ENCODE assay signal across 8 mouse cellular contexts in genomic region chr17:24454756-24455522, GRCm38 (mm10). TPM values are rescaled to one million over a fixed set of nuclear protein-coding genes. Genes with fewer than 3 reads are reported as not detected.
DNase-seq lines count a peak whose midpoint lies in the region; ATAC-seq and TF ChIP-seq lines count a peak whose summit lies in the region.

No protein-coding gene starts in this region.

- peak overlapping the region; percentile 87 for H3K4me3 ChIP-seq in forebrain, embryonic 14.5 days (ENCODE audit: low read depth, low read length)
- H3K4me3 ChIP-seq in lung, adult 2 months (replicated peaks; ENCODE audit: extremely low read depth, low read depth, low read length): peak overlapping the region; percentile 87

- H3K27ac ChIP-seq in forebrain, embryonic 14.5 days (ENCODE audit: low read depth, low read length): peak overlapping the region; percentile 88

- WGBS in forebrain, embryonic 14.5 days: under 1% methylated on average over 67 of the region's 67 CpGs
- under 1% methylated on average over 67 of the region's 67 CpGs for WGBS in lung, adult 2 months

- H3K9me3 ChIP-seq in forebrain, embryonic 14.5 days (replicated peaks; ENCODE audit: control insufficient read depth, low read length): no peaks in the 10 kb centered on the region

- H3K4me1 ChIP-seq in forebrain, embryonic 14.5 days (ENCODE audit: control insufficient read depth, insufficient read depth, low read length): peaks cover 8% of the 10 kb centered on the region
- H3K4me1 ChIP-seq in lung, adult 2 months (ENCODE audit: control insufficient read depth, insufficient read depth, low read length): no peaks in the 10 kb centered on the region; the same call in 1 of the 2 replicates

- peaks cover 16% of the 10 kb centered on the region for H3K36me3 ChIP-seq in forebrain, embryonic 14.5 days (ENCODE audit: control insufficient read depth, insufficient read depth, low read length)

- peak overlapping the region; percentile 82 for H3K4me2 ChIP-seq in forebrain, embryonic 14.5 days (ENCODE audit: low read length)

- no peaks in the 10 kb centered on the region for H3K27me3 ChIP-seq in forebrain, embryonic 14.5 days (replicated peaks; ENCODE audit: control insufficient read depth, insufficient read depth, low read length)

- TF ChIP-seq POLR2A in lung, adult 2 months (IDR thresholded peaks at IDR 0.05; ENCODE audit: borderline replicate concordance, extremely low read depth, low read depth, low read length): peak; percentile 90; the same call in 1 of the 2 replicates

- peak overlapping the region; percentile 91 for H3K9ac ChIP-seq in forebrain, embryonic 14.5 days (ENCODE audit: low read length)

- DNase-seq in ES-CJ7 (ENCODE audit: low read depth, low spot score): peak; percentile 100
- peak; percentile 98 for DNase-seq in cerebellum, adult 11 months
- peak; percentile 100 for DNase-seq in forebrain, embryonic 14.5 days (ENCODE audit: low spot score)
- DNase-seq in heart, postnatal 25 days (ENCODE audit: low spot score): peak; percentile 99
- DNase-seq in layer of hippocampus, adult 18-20 months (ENCODE audit: low spot score in 2 of 2): peak; percentile 99
- peak; percentile 99 for DNase-seq in lung, adult 2 months
- peak; percentile 99 for DNase-seq in thymus, adult 18-20 months

- peak; percentile 95 for ATAC-seq in forebrain, embryonic 14.5 days
- ATAC-seq in neutrophil, adult 5-6 weeks (ENCODE audit: extremely low read depth, insufficient number of reproducible peaks, low FRiP score, poor library complexity, severe bottlenecking): peak; percentile 97

- TF ChIP-seq CTCF in lung, adult 2 months (IDR thresholded peaks at IDR 0.05; ENCODE audit: insufficient read depth, low read length): no peak

- intact Hi-C loops in heart, postnatal 25 days (cut with DNase I): loop anchor here (5.0 kb wide), 1 partner anchor 38 kb away; no protein-coding TSS in a partner anchor

RNA-seq across cellular contexts. Expression of gene Dnase1l2, which starts 12.0 kb away (rescaled TPM):
- polyA plus RNA-seq in forebrain, embryonic 14.5 days (2014; fragmentation: Nextera tagmentation; extraction: Ambion mirVana): 2.3 and 3.5 TPM in 2 replicates
- 1 to 10 TPM in 1 of 2 experiments, under 1 TPM in 1; 0.78 to 1.2 TPM for total RNA-seq in heart, postnatal 25 days (2021)
- 10 to 100 TPM in 1 of 2 experiments, 1 to 10 TPM in 1; 9.6 to 11.4 TPM for total RNA-seq in layer of hippocampus, adult 18-20 months (2021)
- 7.7 and 22.4 TPM in 2 replicates for polyA plus RNA-seq in lung, adult 2 months (2012; rRNA removed)
- total RNA-seq in neutrophil, adult 5-6 weeks (2017): 5.6 and 9.1 TPM in 2 replicates

RNA-seq across cellular contexts. Expression of gene E4f1, which starts 15.2 kb away (rescaled TPM):
- 8.3 and 16.9 TPM in 2 replicates for polyA plus RNA-seq in forebrain, embryonic 14.5 days (2014; fragmentation: Nextera tagmentation; extraction: Ambion mirVana)
- total RNA-seq in heart, postnatal 25 days (2021): 10 to 100 TPM; 11.1 to 11.4 TPM
- total RNA-seq in layer of hippocampus, adult 18-20 months (2021): 10 to 100 TPM; 32.3 to 37.9 TPM
- polyA plus RNA-seq in lung, adult 2 months (2012; rRNA removed): 85.9 and 90.1 TPM in 2 replicates
- 61.6 and 65.3 TPM in 2 replicates for total RNA-seq in neutrophil, adult 5-6 weeks (2017)

RNA-seq across cellular contexts. Expression of gene Pgp, which starts 15.3 kb away (rescaled TPM):
- 54.7 and 56.5 TPM in 2 replicates for polyA plus RNA-seq in forebrain, embryonic 14.5 days (2014; fragmentation: Nextera tagmentation; extraction: Ambion mirVana)
- total RNA-seq in heart, postnatal 25 days (2021): 10 to 100 TPM; 42.3 to 43.3 TPM
- total RNA-seq in layer of hippocampus, adult 18-20 months (2021): 10 to 100 TPM; 61.6 to 64.6 TPM
- polyA plus RNA-seq in lung, adult 2 months (2012; rRNA removed): 39.5 and 46.2 TPM in 2 replicates
- total RNA-seq in neutrophil, adult 5-6 weeks (2017): 8.7 and 8.8 TPM in 2 replicates

RNA-seq across cellular contexts. Expression of gene Bricd5, which starts 18.7 kb away (rescaled TPM):
- polyA plus RNA-seq in forebrain, embryonic 14.5 days (2014; fragmentation: Nextera tagmentation; extraction: Ambion mirVana): 0.38 and 1.3 TPM in 2 replicates
- not detected for total RNA-seq in heart, postnatal 25 days (2021)
- 1 to 10 TPM; 2.0 to 2.8 TPM for total RNA-seq in layer of hippocampus, adult 18-20 months (2021)
- polyA plus RNA-seq in lung, adult 2 months (2012; rRNA removed): 0.15 and 0.43 TPM in 2 replicates
- not detected in 2 replicates for total RNA-seq in neutrophil, adult 5-6 weeks (2017)

RNA-seq across cellular contexts. Expression of gene Mlst8, which starts 23.9 kb away (rescaled TPM):
- 31.8 and 37.2 TPM in 2 replicates for polyA plus RNA-seq in forebrain, embryonic 14.5 days (2014; fragmentation: Nextera tagmentation; extraction: Ambion mirVana)
- 10 to 100 TPM in 1 of 2 experiments, 1 to 10 TPM in 1; 9.4 to 11.3 TPM for total RNA-seq in heart, postnatal 25 days (2021)
- total RNA-seq in layer of hippocampus, adult 18-20 months (2021): 10 to 100 TPM; 42.5 to 42.9 TPM
- 27.5 and 43.2 TPM in 2 replicates for polyA plus RNA-seq in lung, adult 2 months (2012; rRNA removed)
- 12.2 and 17.8 TPM in 2 replicates for total RNA-seq in neutrophil, adult 5-6 weeks (2017)

Comparison
In these comparisons a context has a peak if more than half of its experiments do, and no peak if none do; other contexts are left out.
1. Peak in every context shown above with its lines: DNase-seq, ATAC-seq, H3K4me3 ChIP-seq and H3K27ac ChIP-seq.